Mouse (Mus musculus) liver, embryonic 16.5 days (tissue): ENCODE data around the gene Nol6. TPM values are rescaled to one million over a fixed set of nuclear protein-coding genes. Genes with fewer than 3 reads are reported as not detected.

ENCODE experiments used
- ATAC-seq: fragments of 200-750 bp; cut with Nextera tagmentation; 2 replicates; pipeline ENCODE4 v1.8.0; 2017; ENCODE audit warnings: low read depth, mild to moderate bottlenecking, moderate number of reproducible peaks, moderate library complexity
- H3K27ac ChIP-seq: fragments of 300-500 bp; sonication (generic); 2 replicates; pipeline ENCODE4 v1.5.1; 2014; ENCODE audit warnings: mild to moderate bottlenecking, low read length
- H3K27me3 ChIP-seq: fragments of 300-500 bp; sonication (generic); 2 replicates; pipeline ENCODE4 v1.6.1; 2014; ENCODE audit warnings: low read depth, low read length, mixed read lengths; ENCODE audit not compliant: control insufficient read depth, insufficient read depth
- H3K36me3 ChIP-seq: fragments of 300-500 bp; sonication (generic); 2 replicates; pipeline ENCODE4 v1.6.1; 2014; ENCODE audit warnings: mild to moderate bottlenecking; ENCODE audit not compliant: control insufficient read depth, insufficient read depth
- H3K4me1 ChIP-seq: fragments of 300-500 bp; sonication (generic); 2 replicates; pipeline ENCODE4 v1.6.1; 2014; ENCODE audit warnings: low read depth, low read length, mixed read lengths; ENCODE audit not compliant: control insufficient read depth
- H3K4me2 ChIP-seq: fragments of 300-500 bp; sonication (generic); 2 replicates; pipeline ENCODE4 v1.6.1; 2014; ENCODE audit warnings: low read depth, low read length, mixed read lengths
- H3K4me3 ChIP-seq: fragments of 300-500 bp; sonication (generic); 2 replicates; pipeline ENCODE4 v1.5.1; 2014; ENCODE audit warnings: low read depth, mild to moderate bottlenecking, low read length
- H3K9ac ChIP-seq: fragments of 300-500 bp; sonication (generic); 2 replicates; pipeline ENCODE4 v1.6.1; 2014; ENCODE audit warnings: low read depth, low read length
- H3K9me3 ChIP-seq: fragments of 300-500 bp; sonication (generic); replicated peaks from 2 replicates; pipeline ENCODE4 v1.6.1; 2016; ENCODE audit warnings: low read length; ENCODE audit not compliant: control insufficient read depth
- WGBS: fragments of 180-500 bp; shearing (Covaris S2); extraction: QIAGEN DNeasy Blood & Tissue Kit; methylation state at CpG from one replicate; pipeline ENCODE4 v1.1.7; 2014; ENCODE audit not compliant: insufficient replicate concordance; 5-methylcytosine and 5-hydroxymethylcytosine counted together
- polyA plus RNA-seq: library from polyadenylated mRNA; unstranded; fragments of >200 nt; fragmentation: Nextera tagmentation; extraction: Ambion mirVana; gene quantifications from 2 replicates; pipeline ENCODE4 v1.2.1, GENCODE M21; 2015

Gene Nol6
- polyA plus RNA-seq, 1 experiment from 2014 or later = 10.1 TPM

- Histone ChIP-seq H3K27ac (no peak overlapping the region), H3K9ac (no peak overlapping the region), H3K4me1 (no peaks in the 10 kb centered on the region; the same call in 1 of the 2 replicates), H3K9me3 (no peaks in the 10 kb centered on the region), H3K36me3 (no peaks in the 10 kb centered on the region; the same call in 1 of the 2 replicates), H3K27me3 (no peaks in the 10 kb centered on the region), H3K4me2 (no peak overlapping the region), H3K4me3 (no peak overlapping the region)
- 90% methylated on average over 7 of the region's 7 CpGs for WGBS
- no peak for ATAC-seq
Measured at GRCm38 (mm10) chr4:41151186-41151585, 26.9 kb upstream of the Nol6 start.

DNA sequence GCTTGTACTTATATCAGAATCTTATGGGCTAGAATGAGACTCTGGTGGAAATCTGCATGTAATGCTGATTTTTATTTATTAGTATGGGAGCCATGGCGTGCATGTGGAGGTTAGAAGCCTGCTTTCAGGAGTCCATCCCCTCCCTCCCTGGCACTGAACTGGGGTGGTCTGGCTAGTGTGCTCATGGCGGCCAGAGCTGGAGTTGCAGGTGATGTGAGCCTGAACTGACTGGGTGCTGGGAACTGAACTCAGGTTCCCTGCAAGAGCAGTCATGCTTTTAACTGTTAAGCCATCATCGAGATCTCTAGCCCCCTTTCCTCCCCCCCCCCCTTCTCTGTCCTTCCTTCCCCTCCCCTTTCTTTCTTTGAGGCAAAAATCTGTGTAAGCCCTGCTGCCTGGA lies 25.6 kb upstream of the Nol6 start:
- WGBS = 62% methylated on average over 3 of the region's 3 CpGs
- ATAC-seq = no peak
- no peaks in the 10 kb centered on the region; the same call in 1 of the 2 replicates for H3K36me3 ChIP-seq
- no peaks in the 10 kb centered on the region for H3K9me3 ChIP-seq
- H3K4me1 ChIP-seq = no peaks in the 10 kb centered on the region; the same call in 1 of the 2 replicates
- H3K4me2 ChIP-seq = no peak overlapping the region
- no peak overlapping the region for H3K27ac ChIP-seq
- no peak overlapping the region for H3K4me3 ChIP-seq
- no peaks in the 10 kb centered on the region for H3K27me3 ChIP-seq
- H3K9ac ChIP-seq = no peak overlapping the region

DNA sequence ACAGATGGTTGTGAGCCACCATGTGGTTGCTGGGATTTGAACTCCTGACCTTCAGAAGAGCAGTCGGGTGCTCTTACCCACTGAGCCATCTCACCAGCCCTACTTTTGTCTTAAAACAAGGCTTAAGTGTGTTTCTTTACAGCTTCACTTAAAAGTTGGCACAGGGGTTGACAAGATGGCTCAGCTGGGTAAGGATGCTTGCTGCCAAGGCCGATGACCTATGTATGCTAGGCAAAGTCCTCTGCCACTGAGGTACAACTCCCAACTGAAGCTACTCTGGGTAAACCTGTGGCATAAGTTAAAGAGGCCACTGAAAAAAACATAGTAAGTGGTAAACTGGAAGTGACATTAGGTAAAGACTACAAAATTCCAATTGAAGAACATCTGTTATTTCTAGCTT lies 18.3 kb upstream of the Nol6 start:
- H3K4me1 ChIP-seq = peaks cover 4% of the 10 kb centered on the region
- H3K4me3 ChIP-seq = no peak overlapping the region
- no peak for ATAC-seq
- 76% methylated on average over 2 of the region's 2 CpGs for WGBS
- H3K4me2 ChIP-seq = no peak overlapping the region
- no peak overlapping the region for H3K9ac ChIP-seq
- H3K9me3 ChIP-seq = no peaks in the 10 kb centered on the region
- no peaks in the 10 kb centered on the region for H3K27me3 ChIP-seq
- peaks cover 9% of the 10 kb centered on the region; the same call in 1 of the 2 replicates for H3K36me3 ChIP-seq
- H3K27ac ChIP-seq = no peak overlapping the region

GRCm38 (mm10) chr4:41140174-41140875 lies 16.1 kb upstream of the Nol6 start:
- no peaks in the 10 kb centered on the region for H3K27me3 ChIP-seq
- H3K9me3 ChIP-seq = no peaks in the 10 kb centered on the region
- peaks cover 4% of the 10 kb centered on the region for H3K4me1 ChIP-seq
- peaks cover 9% of the 10 kb centered on the region; the same call in 1 of the 2 replicates for H3K36me3 ChIP-seq
- H3K9ac ChIP-seq = no peak overlapping the region
- WGBS = 79% methylated on average over 6 of the region's 6 CpGs
- ATAC-seq = no peak
- H3K4me2 ChIP-seq = no peak overlapping the region
- no peak overlapping the region for H3K27ac ChIP-seq
- no peak overlapping the region for H3K4me3 ChIP-seq

DNA sequence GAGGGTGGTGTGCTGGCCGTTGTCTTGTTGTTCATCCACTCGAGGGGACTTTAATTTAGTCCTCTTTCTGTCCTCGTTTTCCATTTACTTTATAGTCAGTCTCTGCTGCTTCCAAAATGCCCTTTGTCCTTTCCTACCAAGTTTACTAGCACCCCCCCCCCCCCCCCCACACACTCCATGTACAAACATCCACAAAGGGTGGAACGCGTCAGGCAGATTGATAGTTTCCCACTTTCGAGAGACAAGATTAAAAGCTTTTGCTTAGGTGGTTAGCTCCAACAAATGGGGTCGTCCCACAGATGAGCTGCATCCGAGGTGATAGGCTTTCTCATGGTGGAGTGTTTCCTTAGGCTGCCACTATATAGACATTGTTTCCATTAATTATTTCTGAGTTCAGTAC lies 12.6 kb upstream of the Nol6 start:
- no peak for ATAC-seq
- under 1% methylated on average over 8 of the region's 8 CpGs for WGBS
- Histone ChIP-seq H3K9ac (peak overlapping the region; percentile 98), H3K9me3 (no peaks in the 10 kb centered on the region), H3K4me2 (peak overlapping the region; percentile 71), H3K27me3 (no peaks in the 10 kb centered on the region), H3K4me3 (peak overlapping the region; percentile 89), H3K36me3 (peaks cover 7% of the 10 kb centered on the region; the same call in 1 of the 2 replicates), H3K4me1 (peaks cover 32% of the 10 kb centered on the region), H3K27ac (peak overlapping the region; percentile 95)

DNA sequence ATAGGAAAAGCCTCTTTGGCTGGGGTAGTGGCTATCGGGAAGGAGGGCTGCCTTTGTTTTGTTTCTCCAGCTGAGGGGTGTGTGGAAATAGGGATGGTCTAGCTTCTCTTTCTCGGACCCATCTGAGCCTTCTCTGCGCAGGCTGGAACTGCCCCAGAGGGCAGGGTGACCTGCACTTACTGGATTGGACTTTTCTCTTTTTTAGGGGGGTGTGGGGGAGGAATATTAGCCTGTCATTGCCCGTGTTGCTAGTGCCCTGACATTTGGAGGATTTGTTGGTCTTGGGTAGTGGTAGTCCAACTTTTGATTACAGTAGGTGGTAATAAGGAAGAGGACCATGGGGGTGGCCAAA lies 12.2 kb upstream of the Nol6 start:
- H3K9me3 ChIP-seq = no peaks in the 10 kb centered on the region
- peaks cover 7% of the 10 kb centered on the region; the same call in 1 of the 2 replicates for H3K36me3 ChIP-seq
- 1% methylated on average over 4 of the region's 4 CpGs for WGBS
- peaks cover 32% of the 10 kb centered on the region for H3K4me1 ChIP-seq
- H3K4me3 ChIP-seq = peak overlapping the region; percentile 89
- H3K27ac ChIP-seq = peak overlapping the region; percentile 95
- H3K4me2 ChIP-seq = peak overlapping the region; percentile 71
- no peaks in the 10 kb centered on the region for H3K27me3 ChIP-seq
- peak overlapping the region; percentile 98 for H3K9ac ChIP-seq
- peak; percentile 14 for ATAC-seq

- Histone ChIP-seq H3K4me3 (peak within 1 kb of the TSS; percentile 89), H3K4me2 (peak within 1 kb of the TSS; percentile 71), H3K9ac (peak within 1 kb of the TSS; percentile 98), H3K4me1 (peaks cover 37% of the 10 kb centered on the region), H3K27me3 (no peaks in the 10 kb centered on the region), H3K36me3 (peaks cover 7% of the 10 kb centered on the region; the same call in 1 of the 2 replicates), H3K27ac (peak within 1 kb of the TSS; percentile 95), H3K9me3 (no peaks in the 10 kb centered on the region)
- WGBS = under 1% methylated on average over 61 of the region's 65 CpGs
- ATAC-seq = peak; percentile 68
Measured at GRCm38 (mm10) chr4:41135711-41136453, 11.6 kb upstream of the Nol6 start, which contains the start of gene Ube2r2. Gene Ube2r2, plus strand, starts transcription at chr4:41135743.

DNA sequence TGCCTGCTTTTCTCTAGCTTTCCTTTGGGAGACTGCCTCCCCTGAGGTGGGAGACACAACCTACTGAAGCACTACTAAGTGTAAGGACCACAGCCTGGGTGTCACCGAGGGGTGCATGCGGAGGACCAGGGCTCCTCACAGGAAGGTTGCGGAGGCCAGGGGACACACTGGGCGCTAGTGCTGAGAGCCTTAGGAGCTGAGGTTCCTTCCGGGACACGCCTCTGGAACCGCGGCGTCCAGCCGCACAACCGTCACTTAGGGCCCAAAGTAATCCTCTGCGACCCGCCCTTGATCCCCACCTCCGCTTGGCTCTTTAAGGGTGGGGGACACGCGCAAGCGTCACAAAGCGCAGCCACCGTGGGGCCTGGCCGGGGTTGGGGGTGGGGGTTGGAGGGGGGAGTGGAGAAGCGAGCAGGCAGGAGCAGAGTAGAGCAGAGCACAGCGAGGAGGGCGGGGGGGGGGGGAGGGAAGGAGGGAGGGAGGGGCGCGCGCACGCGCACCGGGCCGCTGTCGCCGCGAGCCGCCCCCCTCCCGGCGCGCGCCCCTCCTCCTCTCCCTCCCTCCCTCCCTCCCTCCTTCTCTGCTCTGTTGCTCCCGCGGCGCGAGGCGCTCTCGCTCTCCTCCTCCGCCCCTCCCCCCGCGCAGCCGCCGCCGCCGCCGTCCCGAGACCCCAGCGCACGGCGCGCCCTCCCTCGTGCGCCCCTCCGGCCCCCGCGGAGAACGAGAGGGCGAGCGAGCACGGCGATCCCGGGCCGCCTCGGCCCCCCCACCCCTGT lies 10.9 kb upstream of the Nol6 start:
- Histone ChIP-seq H3K27me3 (no peaks in the 10 kb centered on the region), H3K27ac (peak overlapping the region; percentile 95), H3K4me2 (peak overlapping the region; percentile 71), H3K9me3 (no peaks in the 10 kb centered on the region), H3K4me3 (peak overlapping the region; percentile 89), H3K4me1 (peaks cover 45% of the 10 kb centered on the region), H3K36me3 (peaks cover 7% of the 10 kb centered on the region; the same call in 1 of the 2 replicates), H3K9ac (peak overlapping the region; percentile 98)
- ATAC-seq = peak; percentile 82
- WGBS = 1% methylated on average over 20 of the region's 70 CpGs
